In the genomic region with DNA sequence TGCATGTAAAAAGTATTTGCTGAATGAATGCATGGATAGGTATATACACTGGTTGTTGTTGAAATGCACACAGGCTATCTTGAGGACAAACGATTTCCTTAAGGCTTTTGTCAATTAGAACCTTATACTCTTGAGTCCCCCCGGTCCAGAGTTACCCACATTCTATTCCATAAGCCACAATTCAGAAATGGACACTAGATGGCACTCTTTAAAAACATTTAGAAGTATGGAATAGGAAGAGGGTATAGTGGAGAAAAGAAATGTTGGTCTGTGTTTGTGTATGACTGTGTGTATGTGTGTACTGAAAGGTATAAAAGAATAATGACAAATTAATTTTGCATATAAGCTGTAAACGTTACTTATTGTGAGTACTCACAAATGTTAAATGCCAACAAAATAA, we compare ENCODE assay signal across 9 mouse cellular contexts. TPM values are rescaled to one million over a fixed set of nuclear protein-coding genes. Genes with fewer than 3 reads are reported as not detected.
DNase-seq lines count a peak whose midpoint lies in the region; ATAC-seq and TF ChIP-seq lines count a peak whose summit lies in the region.
"Had no signal": no experiment of that assay in that cellular context is flagged by ENCODE, and none has a peak within 500 bp of the region (broad histone marks: within the 10 kb centered on the region; RNA-seq: fewer than 3 reads in every experiment).

No protein-coding gene starts in this region.

- no peak for TF ChIP-seq EP300 in liver, embryonic 14.5 days (IDR thresholded peaks at IDR 0.05; ENCODE audit: low read depth)

- peak; percentile 55 for DNase-seq in kidney, adult 9 months
- DNase-seq in kidney, postnatal 10 days = no peak
- DNase-seq in MEL-GATA-1-ER (ENCODE audit: extremely low read depth, low read depth) = peak; percentile 57
- DNase-seq in liver, embryonic 14.5 days (ENCODE audit: low read depth in 3 of 3, low spot score in 3 of 3) = peak; percentile 30 to 56 (median 32)
- DNase-seq in layer of hippocampus, postnatal 36 days = no peak
- no peak for DNase-seq in thymus, adult 2 months

- no peak overlapping the region for H3K4me2 ChIP-seq in forebrain, embryonic 12.5 days
- H3K4me2 ChIP-seq in liver, embryonic 14.5 days (ENCODE audit: low read depth) = no peak overlapping the region
- H3K4me2 ChIP-seq in stomach, embryonic 14.5 days (replicated peaks; ENCODE audit: low read depth, low read length) = no peak overlapping the region

- H3K36me3 ChIP-seq in forebrain, embryonic 12.5 days (replicated peaks) = peaks cover 31% of the 10 kb centered on the region
- H3K36me3 ChIP-seq in liver, embryonic 14.5 days (replicated peaks; ENCODE audit: control insufficient read depth, insufficient read depth, low read depth) = peaks cover 18% of the 10 kb centered on the region
- H3K36me3 ChIP-seq in stomach, embryonic 14.5 days (ENCODE audit: control insufficient read depth, insufficient read depth, low read length) = peaks cover 15% of the 10 kb centered on the region; the same call in 1 of the 2 replicates
- H3K36me3 ChIP-seq in thymus, adult 2 months (ENCODE audit: control insufficient read depth, insufficient read depth, low read length) = peaks cover 13% of the 10 kb centered on the region

- 71% methylated on average over 3 of the region's 3 CpGs for WGBS in forebrain, embryonic 12.5 days
- WGBS in liver, embryonic 14.5 days (ENCODE audit: insufficient replicate concordance) = 60% methylated on average over 3 of the region's 3 CpGs
- WGBS in stomach, embryonic 14.5 days = 67% methylated on average over 3 of the region's 3 CpGs
- WGBS in thymus, adult 2 months = 58% methylated on average over 3 of the region's 3 CpGs

- peak; percentile 33; the same call in 1 of the 2 replicates for TF ChIP-seq CTCF in liver, embryonic 14.5 days (IDR thresholded peaks at IDR 0.05; ENCODE audit: low read depth)
- no peak for TF ChIP-seq CTCF in thymus, adult 2 months (IDR thresholded peaks at IDR 0.05; ENCODE audit: borderline replicate concordance, control insufficient read depth, extremely low read depth, insufficient read depth, low read length, poor library complexity)

- no peak for TF ChIP-seq POLR2A in thymus, adult 2 months (IDR thresholded peaks at IDR 0.05; ENCODE audit: control insufficient read depth, extremely low read depth, insufficient read depth, low read length, poor library complexity)

- no peak overlapping the region for H3K9ac ChIP-seq in forebrain, embryonic 12.5 days
- no peak overlapping the region for H3K9ac ChIP-seq in liver, embryonic 14.5 days (replicated peaks)
- no peak overlapping the region for H3K9ac ChIP-seq in stomach, embryonic 14.5 days (replicated peaks; ENCODE audit: low read depth, low read length)

- no peak overlapping the region for H3K4me3 ChIP-seq in forebrain, embryonic 12.5 days (replicated peaks)
- H3K4me3 ChIP-seq in liver, embryonic 14.5 days (ENCODE audit: insufficient read depth in 1 of 2, low read depth in 2 of 2, low read length in 2 of 2) = no peak overlapping the region
- no peak overlapping the region for H3K4me3 ChIP-seq in stomach, embryonic 14.5 days (ENCODE audit: low read depth, low read length)
- H3K4me3 ChIP-seq in thymus, adult 2 months (ENCODE audit: control insufficient read depth, insufficient read depth, low read length) = no peak overlapping the region

- ATAC-seq in forebrain, embryonic 12.5 days (ENCODE audit: low FRiP score) = peak; percentile 71; the same call in 1 of the 2 replicates
- no peak for ATAC-seq in liver, embryonic 14.5 days (ENCODE audit: insufficient read depth)
- peak; percentile 75; the same call in 1 of the 2 replicates for ATAC-seq in stomach, embryonic 14.5 days (ENCODE audit: insufficient number of reproducible peaks, insufficient read depth, low FRiP score, low read depth)

- no peaks in the 10 kb centered on the region for H3K27me3 ChIP-seq in forebrain, embryonic 12.5 days
- no peaks in the 10 kb centered on the region for H3K27me3 ChIP-seq in liver, embryonic 14.5 days (ENCODE audit: control insufficient read depth, insufficient read depth, low read length)
- no peaks in the 10 kb centered on the region for H3K27me3 ChIP-seq in stomach, embryonic 14.5 days (ENCODE audit: control insufficient read depth, insufficient read depth, low read length)
- no peaks in the 10 kb centered on the region for H3K27me3 ChIP-seq in thymus, adult 2 months (ENCODE audit: control insufficient read depth, insufficient read depth, low read length)

- H3K4me1 ChIP-seq in forebrain, embryonic 12.5 days = peaks cover 14% of the 10 kb centered on the region; the same call in 1 of the 2 replicates
- H3K4me1 ChIP-seq in liver, embryonic 14.5 days (replicated peaks; ENCODE audit: control insufficient read depth in 2 of 2, insufficient read depth in 2 of 2, low read length in 1 of 2) = peaks cover 0 to 2% of the 10 kb centered on the region in 2 experiments; a peak in 2 of 4 replicates
- no peaks in the 10 kb centered on the region for H3K4me1 ChIP-seq in stomach, embryonic 14.5 days (ENCODE audit: control insufficient read depth, insufficient read depth, low read length)
- no peaks in the 10 kb centered on the region for H3K4me1 ChIP-seq in thymus, adult 2 months (replicated peaks; ENCODE audit: control insufficient read depth, insufficient read depth, low read length)

- no peaks in the 10 kb centered on the region for H3K9me3 ChIP-seq in forebrain, embryonic 12.5 days
- H3K9me3 ChIP-seq in liver, embryonic 14.5 days (ENCODE audit: control insufficient read depth, low read length) = no peaks in the 10 kb centered on the region
- no peaks in the 10 kb centered on the region for H3K9me3 ChIP-seq in stomach, embryonic 14.5 days (ENCODE audit: control insufficient read depth, low read depth, low read length)

- no peak overlapping the region for H3K27ac ChIP-seq in forebrain, embryonic 12.5 days
- no peak overlapping the region for H3K27ac ChIP-seq in liver, embryonic 14.5 days
- H3K27ac ChIP-seq in stomach, embryonic 14.5 days (ENCODE audit: low read length) = no peak overlapping the region
- no peak overlapping the region for H3K27ac ChIP-seq in thymus, adult 2 months (ENCODE audit: control insufficient read depth, insufficient read depth, low read length)
- H3K27ac ChIP-seq: macrophage had no signal

RNA-seq across cellular contexts. Expression of a gene that starts 5.8 kb away (rescaled TPM):
- 24.3 and 26.3 TPM in 2 replicates for polyA plus RNA-seq in forebrain, embryonic 12.5 days (2016; fragmentation: Nextera tagmentation; extraction: Ambion mirVana)
- 4.3 and 6.9 TPM in 2 replicates for polyA plus RNA-seq in liver, embryonic 14.5 days (2012; rRNA removed)
- polyA plus RNA-seq in liver, embryonic 14.5 days (2014; fragmentation: Nextera tagmentation; extraction: Ambion mirVana) = 8.9 and 9.7 TPM in 2 replicates
- 23.0 and 25.0 TPM in 2 replicates for polyA plus RNA-seq in stomach, embryonic 14.5 days (2014; fragmentation: Nextera tagmentation; extraction: Ambion mirVana)
- 10 to 100 TPM; 10.7 to 13.4 TPM for total RNA-seq in layer of hippocampus, postnatal 36 days (2021)
- 9.7 and 10.2 TPM in 2 replicates for polyA plus RNA-seq in thymus, adult 2 months (2012; rRNA removed)

RNA-seq across cellular contexts. Expression of a gene that starts 6.0 kb away (rescaled TPM):
- 8.5 and 10.5 TPM in 2 replicates for polyA plus RNA-seq in forebrain, embryonic 12.5 days (2016; fragmentation: Nextera tagmentation; extraction: Ambion mirVana)
- 3.7 and 5.3 TPM in 2 replicates for polyA plus RNA-seq in liver, embryonic 14.5 days (2012; rRNA removed)
- polyA plus RNA-seq in liver, embryonic 14.5 days (2014; fragmentation: Nextera tagmentation; extraction: Ambion mirVana) = 2.3 and 3.0 TPM in 2 replicates
- 9.1 and 10.3 TPM in 2 replicates for polyA plus RNA-seq in stomach, embryonic 14.5 days (2014; fragmentation: Nextera tagmentation; extraction: Ambion mirVana)
- 1 to 10 TPM; 9.7 TPM for total RNA-seq in layer of hippocampus, postnatal 36 days (2021)
- polyA plus RNA-seq in thymus, adult 2 months (2012; rRNA removed) = 6.5 and 8.1 TPM in 2 replicates

Comparison
In these comparisons a context has a peak if more than half of its experiments do, and no peak if none do; other contexts are left out.
1. DNase-seq: peak in kidney, adult 9 months (single experiment), MEL-GATA-1-ER (single experiment) and liver, embryonic 14.5 days (3 of 3); none in kidney, postnatal 10 days (single experiment), layer of hippocampus, postnatal 36 days (0 of 2) and thymus, adult 2 months (single experiment).